Mouse (Mus musculus): ENCODE measurements around the gene Nuak2.

Gene Nuak2

GRCm38 (mm10) chr1:132355162-132355601 is 39.3 kb downstream of the Nuak2 start:
- DNase-seq: no peak

GRCm38 (mm10) chr1:132355841-132356242 is 39.9 kb downstream of the Nuak2 start:
- peak; percentile 84 to 93 for DNase-seq

- DNase-seq: no peak
Measured at GRCm38 (mm10) chr1:132356841-132357240, 40.9 kb downstream of the Nuak2 start.

- no peak for DNase-seq
Measured at GRCm38 (mm10) chr1:132361959-132362358, 46.0 kb downstream of the Nuak2 start.

- DNase-seq: no peak
Measured at GRCm38 (mm10) chr1:132364388-132364787, 48.5 kb downstream of the Nuak2 start.

GRCm38 (mm10) chr1:132364896-132365557 is 49.1 kb downstream of the Nuak2 start:
- peak; percentile 64 to 65 for DNase-seq

- DNase-seq: no peak
Measured at GRCm38 (mm10) chr1:132365645-132366044, 49.7 kb downstream of the Nuak2 start.

GRCm38 (mm10) chr1:132366235-132366634 is 50.3 kb downstream of the Nuak2 start:
- DNase-seq: no peak

- no peak for DNase-seq
Measured at GRCm38 (mm10) chr1:132366937-132367336, 51.0 kb downstream of the Nuak2 start.

GRCm38 (mm10) chr1:132367692-132368506 is 52.0 kb downstream of the Nuak2 start:
- DNase-seq: peak; percentile 85 to 91

- no peak for DNase-seq
Measured at GRCm38 (mm10) chr1:132370681-132371173, 54.8 kb downstream of the Nuak2 start.

- DNase-seq: no peak
Measured at GRCm38 (mm10) chr1:132371298-132372081, 55.6 kb downstream of the Nuak2 start.

- no peak for DNase-seq
Measured at GRCm38 (mm10) chr1:132372354-132372753, 56.4 kb downstream of the Nuak2 start.

- no peak for DNase-seq
Measured at GRCm38 (mm10) chr1:132372896-132373534, 57.1 kb downstream of the Nuak2 start.

GRCm38 (mm10) chr1:132374140-132374872 is 58.4 kb downstream of the Nuak2 start:
- DNase-seq: no peak

- no peak for DNase-seq
Measured at GRCm38 (mm10) chr1:132374873-132375244, 58.9 kb downstream of the Nuak2 start.

GRCm38 (mm10) chr1:132375256-132375655 is 59.3 kb downstream of the Nuak2 start:
- DNase-seq: no peak

GRCm38 (mm10) chr1:132376211-132377054 is 60.5 kb downstream of the Nuak2 start:
- DNase-seq: no peak

- no peak for DNase-seq
Measured at GRCm38 (mm10) chr1:132377055-132377365, 61.1 kb downstream of the Nuak2 start.

- DNase-seq: no peak
Measured at GRCm38 (mm10) chr1:132377811-132378210, 61.9 kb downstream of the Nuak2 start.

GRCm38 (mm10) chr1:132380550-132381100 is 64.7 kb downstream of the Nuak2 start:
- DNase-seq: peak; percentile 29 to 44
